Mouse (Mus musculus) megakaryocyte, embryonic 14.5 days (primary cell): ENCODE data around the gene Htr5b.

Experiments
- FLI1 ChIP-seq: IDR thresholded peaks from 2 replicates; pipeline ENCODE4 v1.6.1; 2012; ENCODE audit warnings: low read length, inconsistent platforms, mixed read lengths
- GATA1 ChIP-seq: IDR thresholded peaks from 3 replicates; pipeline ENCODE4 v1.6.1; 2012; ENCODE audit warnings: mixed read lengths, low read length, inconsistent platforms, borderline replicate concordance

DNA sequence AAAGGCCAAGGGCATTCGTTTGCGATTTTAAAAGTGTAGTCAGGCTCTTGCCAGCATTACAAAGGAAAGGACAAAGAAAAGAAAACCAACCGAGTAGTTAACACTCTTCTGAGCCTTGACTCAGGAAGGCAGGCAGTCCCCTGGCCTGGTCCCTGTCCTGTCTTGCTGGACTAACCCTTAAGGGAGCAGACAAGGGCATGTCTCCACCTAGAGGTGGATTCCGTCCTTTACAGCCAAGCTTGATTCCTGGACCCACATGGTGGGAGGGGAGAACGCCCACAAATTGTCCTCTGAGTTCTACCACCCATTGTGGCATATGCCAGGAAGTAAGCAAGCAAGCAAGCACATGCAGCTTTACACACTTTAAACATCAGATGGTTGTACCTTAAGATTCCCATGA lies 38.0 kb downstream of the Htr5b start:
- TF ChIP-seq GATA1 (no peak), FLI1 (no peak)
